Mouse (Mus musculus): ENCODE data around the gene Psmb10.
"Not testable (repeated sequence)": the region's sequence is repeated elsewhere in the genome, so short reads cannot be mapped to it uniquely, and the experiment has no call there.

Psmb10 gene

DNA sequence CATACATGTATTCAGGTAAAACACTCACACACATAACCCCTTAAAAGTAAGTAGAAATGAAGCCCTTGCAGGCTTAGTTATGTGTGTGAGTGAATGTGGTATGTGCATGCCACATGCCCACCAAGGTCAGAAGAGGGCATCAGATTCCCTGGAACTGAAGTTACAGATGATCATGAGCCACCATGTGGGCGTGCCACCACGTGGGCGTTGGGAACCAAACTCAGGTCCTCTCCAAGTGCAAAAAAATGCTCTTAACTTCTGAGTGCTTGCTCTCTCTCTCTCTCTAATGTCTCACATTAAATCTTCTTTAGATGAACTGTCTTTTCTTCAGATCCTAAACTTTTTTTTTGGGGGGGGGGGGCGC lies at the start of gene Psmb10:
Gene Psmb10 (minus strand): TSS at position 139 of the 364 bp plus-strand sequence.
- ATAC-seq (ENCODE audit: insufficient number of reproducible peaks, low FRiP score, low TSS enrichment), result no peak

DNA sequence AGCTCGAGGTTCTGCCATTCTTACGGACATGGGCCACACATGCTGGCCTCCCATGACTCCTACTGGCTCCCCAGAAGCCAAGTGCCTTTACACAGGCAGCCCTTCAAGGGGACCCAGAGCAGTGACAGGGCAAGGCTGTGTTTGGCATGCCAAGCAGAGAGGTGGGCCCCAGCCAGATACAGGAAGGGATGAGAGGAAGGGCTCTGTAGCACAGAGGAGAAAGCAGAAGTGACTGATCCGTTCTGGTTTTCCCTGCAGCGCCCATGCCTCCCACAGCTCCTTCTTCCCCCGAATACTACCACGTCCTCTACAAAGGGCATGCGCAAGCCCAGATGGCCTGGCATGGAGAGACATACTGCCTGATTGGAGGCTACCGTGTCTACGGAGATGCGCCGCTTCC lies 45.2 kb upstream of the Psmb10 start:
- not testable (repeated sequence) for ATAC-seq (ENCODE audit: insufficient number of reproducible peaks, low FRiP score, low TSS enrichment)

DNA sequence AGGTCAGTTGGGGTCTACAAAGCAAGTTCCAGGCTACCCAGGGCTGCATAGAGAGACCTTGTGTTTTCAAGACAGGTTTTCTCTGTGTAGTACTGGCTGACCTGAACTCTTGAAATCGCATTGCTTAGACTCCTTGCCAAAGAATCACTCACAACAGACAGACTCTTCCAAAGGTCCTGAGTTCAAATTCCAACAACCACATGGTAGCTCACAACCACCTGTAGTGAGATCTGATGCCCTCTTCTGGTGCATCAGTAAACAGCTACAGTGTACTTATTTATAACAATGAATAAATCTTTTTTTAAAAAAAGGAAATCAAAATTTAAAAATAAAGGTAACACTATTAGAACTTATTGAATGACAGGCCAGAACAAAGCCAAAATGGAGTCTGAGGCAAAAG lies 42.9 kb upstream of the Psmb10 start:
- ATAC-seq (ENCODE audit: insufficient number of reproducible peaks, low FRiP score, low TSS enrichment), result no peak

DNA sequence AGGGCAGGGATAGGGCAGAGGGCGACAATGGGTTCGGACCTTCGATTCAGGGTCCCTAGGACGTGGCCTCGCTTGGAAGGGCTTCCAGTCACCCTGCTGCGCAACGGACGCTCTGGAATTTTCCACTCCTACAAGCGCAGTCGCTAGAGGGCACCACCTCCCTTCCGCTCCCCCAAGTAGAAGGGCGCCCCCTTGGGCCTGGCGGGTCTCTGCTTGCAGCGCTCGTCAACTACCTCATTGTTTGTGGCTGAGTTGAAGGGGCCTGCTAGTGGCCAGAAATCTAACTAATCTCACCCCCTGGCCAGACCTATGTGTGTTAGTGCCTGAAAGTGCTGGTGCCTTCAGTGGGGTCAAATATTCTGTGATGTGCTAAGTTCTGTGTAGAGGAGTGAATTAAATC lies 41.1 kb upstream of the Psmb10 start, which contains the start of gene Dpep3:
Gene Dpep3 (minus strand): TSS at position 105 of the 400 bp plus-strand sequence.
- ATAC-seq (ENCODE audit: insufficient number of reproducible peaks, low FRiP score, low TSS enrichment), result no peak

DNA sequence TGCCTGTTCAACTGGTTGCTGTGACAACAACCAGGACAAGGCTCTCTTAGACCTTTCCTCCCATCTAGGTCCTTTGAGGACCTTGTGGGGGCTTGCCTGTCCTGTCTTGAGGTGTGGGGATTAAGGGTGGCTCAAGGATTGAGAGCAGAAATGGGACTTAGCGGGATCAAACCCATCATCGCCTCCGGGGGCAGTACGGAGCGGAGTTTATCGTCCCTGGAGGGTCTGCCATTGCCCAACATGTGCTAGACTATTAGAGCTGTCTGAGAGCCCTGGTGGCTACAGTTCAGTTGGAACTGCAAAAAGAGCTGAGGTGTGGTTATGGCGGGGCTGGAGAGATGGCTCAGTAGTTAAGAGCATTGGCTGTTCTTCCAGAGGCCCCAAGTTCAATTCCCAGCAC lies 37.1 kb upstream of the Psmb10 start:
- ATAC-seq (ENCODE audit: insufficient number of reproducible peaks, low FRiP score, low TSS enrichment), result no peak

DNA sequence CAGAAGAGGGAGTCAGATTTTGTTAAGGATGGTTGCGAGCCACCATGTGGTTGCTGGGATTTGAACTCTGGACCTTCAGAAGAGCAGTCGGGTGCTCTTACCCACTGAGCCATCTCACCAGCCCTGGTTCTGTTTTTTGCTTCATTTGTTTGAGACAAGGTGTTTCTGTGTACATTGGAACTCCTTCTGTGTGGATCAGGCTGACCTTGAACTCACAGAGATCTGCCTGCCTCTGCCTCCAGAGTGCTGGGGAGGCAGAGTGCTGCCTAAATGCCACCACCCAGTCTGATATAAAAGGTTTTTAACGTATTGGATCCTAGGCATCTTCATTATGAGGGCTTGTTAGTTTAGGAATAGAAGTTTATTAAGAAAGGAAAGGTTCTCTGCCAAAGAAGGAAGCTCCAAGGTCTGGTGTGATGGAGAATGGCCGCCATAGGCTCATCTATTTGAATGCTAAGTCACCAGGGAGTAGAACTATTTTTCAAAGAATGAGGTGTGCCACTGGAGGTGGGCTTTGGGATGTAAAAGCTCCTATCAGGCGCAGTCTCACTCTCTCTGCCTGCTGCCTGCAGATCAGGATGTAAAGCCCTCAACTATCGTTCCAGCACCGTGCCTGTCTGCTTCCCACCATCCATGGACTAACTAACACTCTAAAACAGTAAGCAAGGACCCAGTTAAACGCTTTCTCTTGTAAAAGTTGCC lies 32.9 kb upstream of the Psmb10 start:
- ATAC-seq (ENCODE audit: insufficient number of reproducible peaks, low FRiP score, low TSS enrichment), result no peak

DNA sequence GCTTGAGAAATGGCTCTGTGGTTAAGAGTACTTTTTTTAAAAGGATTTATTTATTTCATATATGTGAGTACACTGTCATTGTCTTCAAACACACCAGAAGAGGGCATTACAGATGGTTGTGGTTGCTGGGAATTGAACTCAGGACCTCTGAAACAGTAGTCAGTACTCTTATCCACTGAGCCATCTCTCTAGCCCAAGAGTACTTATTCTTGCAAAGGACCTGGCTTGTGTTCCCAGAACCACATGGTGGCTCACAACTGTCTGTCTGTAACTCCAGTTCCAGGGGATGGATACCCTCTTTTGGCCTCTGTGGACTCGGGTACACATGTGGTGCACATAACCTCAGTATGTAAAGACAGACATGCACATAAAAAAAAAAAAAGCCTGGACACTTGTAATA lies 31.1 kb upstream of the Psmb10 start:
- ATAC-seq (ENCODE audit: insufficient number of reproducible peaks, low FRiP score, low TSS enrichment), result no peak

DNA sequence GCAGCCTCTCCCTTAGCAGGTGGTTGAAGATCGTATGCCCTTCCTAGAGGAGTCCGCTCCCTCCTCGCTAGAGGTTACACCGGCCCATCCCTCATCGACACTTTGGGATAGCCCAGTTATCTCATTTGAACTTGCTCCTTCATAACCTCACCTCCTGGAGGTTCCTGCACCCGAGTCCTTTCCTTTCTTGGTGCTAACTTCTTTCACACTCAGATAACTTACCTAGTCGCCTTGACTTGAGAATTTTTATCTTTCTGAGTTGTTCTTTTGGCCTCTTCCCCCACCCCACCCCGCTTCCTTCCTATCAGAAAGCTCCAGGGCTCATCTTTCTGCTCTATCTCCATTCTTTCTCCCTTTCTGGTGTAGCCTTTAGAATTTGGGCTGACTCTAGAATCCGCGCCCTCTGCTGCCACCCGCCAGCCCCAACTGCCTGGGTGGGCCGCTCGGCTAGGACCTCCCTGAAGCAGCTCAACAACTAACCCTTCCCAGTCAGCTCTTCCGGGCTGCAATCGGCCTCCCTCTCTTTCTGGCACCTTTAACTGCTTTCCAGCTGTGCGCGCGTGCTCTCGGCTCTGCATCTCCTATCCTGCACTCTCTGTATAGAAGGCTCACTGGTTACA lies 28.6 kb upstream of the Psmb10 start:
- no peak for ATAC-seq (ENCODE audit: insufficient number of reproducible peaks, low FRiP score, low TSS enrichment)

DNA sequence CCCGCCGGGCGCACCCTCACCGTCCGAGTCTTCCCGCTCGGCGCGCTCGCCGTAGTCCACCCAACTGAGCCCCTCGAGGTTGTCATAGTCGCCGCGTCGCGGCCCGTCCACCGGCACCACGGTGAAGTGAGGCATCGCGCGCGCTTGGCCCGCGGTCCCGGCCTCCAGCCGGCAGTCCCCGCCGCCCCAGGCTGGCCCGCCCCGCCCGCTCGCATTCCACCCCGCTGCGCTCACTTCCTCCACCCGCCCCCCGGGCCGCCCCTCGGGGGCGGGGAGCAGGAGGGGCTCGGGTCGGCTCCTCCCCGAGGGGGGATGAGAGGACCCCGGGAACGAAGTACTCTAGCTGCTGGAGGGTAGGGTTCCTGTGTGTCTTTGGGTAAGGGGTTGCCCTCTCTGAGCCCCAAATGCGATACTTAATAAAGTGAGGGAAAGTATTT lies 27.7 kb upstream of the Psmb10 start, which contains the start of gene Slc12a4:
Gene Slc12a4 (minus strand): TSS at position 193 of the 437 bp plus-strand sequence.
- no peak for ATAC-seq (ENCODE audit: insufficient number of reproducible peaks, low FRiP score, low TSS enrichment)

DNA sequence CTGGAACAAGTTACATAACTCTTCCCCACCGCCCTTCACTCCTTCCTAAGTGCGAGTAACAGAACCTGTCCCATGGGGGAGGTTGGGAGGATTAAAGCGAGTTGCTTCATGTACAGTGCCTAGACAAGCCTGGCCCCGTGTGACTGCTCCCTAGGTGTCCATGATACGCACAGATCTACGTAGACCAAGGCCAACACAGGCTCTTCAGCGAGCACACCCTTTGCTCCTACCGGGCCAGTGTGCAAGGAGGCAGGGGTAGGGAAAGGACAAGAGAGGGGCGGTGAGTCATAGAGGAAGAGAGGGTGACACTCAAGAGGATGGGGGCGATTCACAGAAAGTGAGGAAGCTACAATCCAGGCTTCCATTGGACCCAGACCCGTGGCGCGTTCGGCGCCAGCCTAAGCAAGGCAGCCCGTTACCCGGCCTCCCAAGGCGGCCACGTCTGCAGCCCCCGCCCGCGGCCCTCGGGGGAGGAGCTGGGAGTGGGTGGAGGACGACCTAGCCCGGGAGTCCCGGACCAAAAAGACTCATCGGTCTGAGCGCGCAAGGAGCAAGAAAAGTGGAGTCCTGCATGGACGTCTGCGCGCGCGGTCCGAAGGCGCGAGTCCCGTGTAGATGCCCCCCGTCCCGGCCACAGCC lies 27.1 kb upstream of the Psmb10 start:
- no peak for ATAC-seq (ENCODE audit: insufficient number of reproducible peaks, low FRiP score, low TSS enrichment)

DNA sequence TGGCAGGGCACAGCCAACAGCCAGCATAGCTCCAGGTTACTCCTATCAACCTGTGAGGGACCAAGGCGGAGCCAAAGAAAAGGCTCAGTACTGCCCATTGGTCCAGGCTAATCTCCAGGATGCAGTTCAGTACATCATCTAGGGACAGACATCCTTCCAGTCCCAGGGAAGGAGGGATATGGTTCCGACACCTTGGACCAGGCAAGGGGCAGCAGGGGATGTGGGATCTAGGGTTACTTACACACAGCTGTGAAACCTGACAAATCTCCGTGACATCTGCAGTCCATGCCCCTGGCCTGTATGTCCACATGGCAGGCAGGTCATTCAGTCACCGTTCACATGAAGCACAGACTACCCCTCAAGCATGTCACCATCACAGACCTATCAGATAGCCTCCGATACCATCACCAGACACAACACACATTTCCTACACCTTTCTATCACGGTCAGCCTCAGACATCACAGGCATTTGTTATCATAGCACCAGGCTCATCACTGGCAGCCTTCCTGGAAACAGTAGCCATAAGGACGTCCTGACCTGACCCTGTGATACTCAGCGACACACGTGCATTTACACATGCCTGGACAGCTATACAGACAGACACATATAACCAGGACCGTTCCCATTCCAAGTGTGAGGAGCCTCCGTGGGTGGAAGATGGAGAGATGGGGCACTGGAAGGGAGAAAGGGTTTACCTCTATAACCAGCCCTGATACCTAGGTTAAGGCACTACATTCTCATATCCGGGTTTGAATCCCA lies 26.4 kb upstream of the Psmb10 start:
- ATAC-seq (ENCODE audit: insufficient number of reproducible peaks, low FRiP score, low TSS enrichment), result no peak

DNA sequence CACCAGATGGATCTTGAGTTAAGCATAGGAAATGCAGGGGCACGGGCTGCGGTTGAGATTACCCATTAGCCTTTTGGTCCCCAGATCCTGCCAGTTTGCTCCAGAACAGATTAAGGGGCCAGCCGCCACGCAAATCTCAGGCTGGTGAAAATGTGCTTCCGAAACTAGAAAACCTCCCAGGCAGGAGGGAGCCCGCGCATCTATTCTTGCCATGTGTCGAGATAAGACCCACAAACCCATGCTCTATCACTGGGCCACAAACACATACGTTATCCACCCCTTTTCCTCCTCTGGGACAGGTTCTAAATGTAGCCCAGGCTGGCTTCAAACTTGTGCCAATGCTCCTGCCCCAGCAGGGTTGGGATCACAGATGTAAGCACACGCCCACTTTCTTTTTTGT lies 23.3 kb upstream of the Psmb10 start:
- no peak for ATAC-seq (ENCODE audit: insufficient number of reproducible peaks, low FRiP score, low TSS enrichment)

DNA sequence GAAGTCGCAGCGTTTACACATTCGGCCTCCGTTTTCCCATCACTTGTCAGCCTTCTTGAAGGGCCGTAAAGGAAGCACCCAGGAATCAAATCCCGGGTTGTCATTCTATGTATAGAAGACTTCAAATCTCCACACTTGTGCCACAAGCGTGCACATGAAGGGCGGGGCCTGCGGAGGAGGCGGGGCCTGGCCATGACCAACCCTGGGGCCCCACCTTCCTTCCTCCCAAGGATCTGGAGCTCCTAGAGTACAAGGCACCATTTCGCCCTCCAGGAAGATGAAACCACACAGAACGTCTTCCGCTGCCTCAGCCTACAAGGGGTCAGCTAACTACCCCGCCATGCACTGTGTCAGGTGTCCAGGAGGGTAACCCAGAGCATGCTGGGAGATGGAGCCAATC lies 22.9 kb upstream of the Psmb10 start:
- ATAC-seq (ENCODE audit: insufficient number of reproducible peaks, low FRiP score, low TSS enrichment), result no peak

DNA sequence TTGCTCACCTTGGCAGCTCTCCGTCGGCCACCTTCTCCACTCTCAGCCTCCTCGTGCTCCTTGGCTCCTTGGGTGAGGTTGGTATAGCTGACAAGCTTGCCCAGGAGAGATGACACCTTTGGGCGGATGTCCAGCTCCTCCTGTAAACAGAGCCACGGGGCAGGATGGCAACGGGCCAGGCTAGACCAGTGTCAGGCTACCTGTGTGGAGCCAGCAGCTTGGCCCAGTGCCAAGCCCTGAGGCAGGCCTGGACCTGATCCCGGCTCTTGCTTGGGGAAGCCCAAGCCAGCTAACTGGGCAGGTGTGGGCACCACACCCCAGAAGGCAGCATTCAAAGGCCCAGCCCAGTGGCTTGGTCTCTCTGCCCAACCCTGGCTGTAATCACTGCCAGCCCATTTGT lies 21.1 kb upstream of the Psmb10 start:
- peak; percentile 67 for ATAC-seq (ENCODE audit: insufficient number of reproducible peaks, low FRiP score, low TSS enrichment)

DNA sequence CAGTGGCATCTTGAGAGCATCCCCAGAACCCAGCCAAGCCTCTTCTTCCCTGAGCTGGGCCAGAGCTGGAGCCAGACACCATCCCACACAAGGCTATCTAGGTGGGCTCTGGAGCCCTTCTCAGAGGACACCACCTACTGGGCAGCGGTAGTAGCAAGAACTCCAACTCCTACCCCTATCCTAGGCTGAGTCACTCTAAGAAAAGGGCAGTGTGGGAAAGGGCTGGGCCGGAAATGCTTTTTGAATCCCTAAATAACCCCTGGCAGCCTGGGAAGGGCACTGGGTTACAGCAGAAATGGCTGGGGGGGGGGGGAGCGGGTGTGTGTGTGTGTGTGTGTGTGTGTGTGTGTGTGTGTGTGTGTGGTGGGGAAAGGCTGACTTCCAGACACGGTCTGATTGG lies 19.6 kb upstream of the Psmb10 start:
- no peak for ATAC-seq (ENCODE audit: insufficient number of reproducible peaks, low FRiP score, low TSS enrichment)

DNA sequence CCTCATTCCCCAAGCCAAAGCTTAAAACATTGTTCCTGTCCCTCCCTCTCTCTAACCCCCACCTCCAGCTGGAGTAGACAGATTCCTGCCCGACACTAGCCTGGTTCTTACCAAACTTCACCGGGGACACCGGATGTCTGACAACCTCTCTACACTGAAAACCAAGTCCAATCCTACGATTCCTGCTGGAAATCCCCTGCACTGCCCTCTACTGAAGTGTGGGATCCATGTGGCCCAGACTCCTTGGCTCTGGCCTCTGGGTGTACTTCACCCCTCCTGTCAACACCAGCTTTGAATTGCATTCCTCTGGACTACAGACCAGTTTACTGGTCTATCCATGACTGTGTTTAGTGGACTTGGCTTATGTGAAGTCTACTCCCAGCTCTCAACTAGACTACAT lies 18.3 kb upstream of the Psmb10 start:
- ATAC-seq (ENCODE audit: insufficient number of reproducible peaks, low FRiP score, low TSS enrichment), result no peak

DNA sequence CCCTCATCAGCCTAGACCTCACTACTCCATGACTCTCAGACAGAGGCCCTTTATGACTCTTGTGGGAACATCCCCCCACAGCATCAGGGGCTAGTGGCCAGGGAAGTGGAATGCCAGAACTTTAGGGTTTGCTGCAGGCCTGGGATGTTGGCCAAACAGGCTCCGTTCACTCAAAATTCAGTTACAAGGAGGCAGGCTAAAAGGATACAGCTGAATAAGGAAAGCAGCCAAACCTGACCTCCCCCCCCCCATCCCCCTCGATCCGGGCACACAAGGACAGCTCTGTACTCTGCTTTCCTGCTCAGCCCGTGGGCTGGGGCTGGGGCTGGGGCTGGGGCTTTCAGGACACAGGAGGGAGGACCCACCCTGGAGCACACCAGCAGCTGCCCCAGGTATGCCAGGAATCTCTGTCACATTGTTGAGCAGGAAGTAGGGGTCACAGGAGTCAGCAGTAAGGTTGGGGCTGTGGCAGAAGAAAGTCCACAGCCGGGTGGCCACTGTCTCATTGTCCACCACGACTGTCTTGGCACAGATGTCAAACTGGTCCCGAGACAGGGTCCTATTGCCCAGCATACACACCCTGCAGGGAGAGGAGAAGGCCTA lies 12.9 kb upstream of the Psmb10 start:
- ATAC-seq (ENCODE audit: insufficient number of reproducible peaks, low FRiP score, low TSS enrichment), result no peak

DNA sequence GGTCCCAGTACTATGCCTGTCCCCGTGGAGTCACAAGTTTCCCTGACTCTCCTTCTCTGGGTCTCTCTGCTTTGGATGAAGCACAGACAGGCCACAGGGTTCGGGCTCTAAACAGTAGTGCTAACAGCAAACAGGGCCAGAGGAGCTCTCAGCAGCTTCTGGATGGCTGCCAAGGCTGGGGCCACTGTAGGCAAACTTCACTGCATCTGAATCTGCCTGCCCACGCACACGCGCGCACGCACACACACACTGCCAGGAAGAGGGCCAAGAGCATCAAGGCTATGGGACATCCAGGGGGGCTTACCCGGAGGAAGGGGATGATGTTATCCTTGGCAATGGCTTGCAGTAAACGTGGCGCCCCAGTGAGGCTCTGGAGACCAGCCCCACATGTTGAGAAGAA lies 11.1 kb upstream of the Psmb10 start:
- no peak for ATAC-seq (ENCODE audit: insufficient number of reproducible peaks, low FRiP score, low TSS enrichment)

DNA sequence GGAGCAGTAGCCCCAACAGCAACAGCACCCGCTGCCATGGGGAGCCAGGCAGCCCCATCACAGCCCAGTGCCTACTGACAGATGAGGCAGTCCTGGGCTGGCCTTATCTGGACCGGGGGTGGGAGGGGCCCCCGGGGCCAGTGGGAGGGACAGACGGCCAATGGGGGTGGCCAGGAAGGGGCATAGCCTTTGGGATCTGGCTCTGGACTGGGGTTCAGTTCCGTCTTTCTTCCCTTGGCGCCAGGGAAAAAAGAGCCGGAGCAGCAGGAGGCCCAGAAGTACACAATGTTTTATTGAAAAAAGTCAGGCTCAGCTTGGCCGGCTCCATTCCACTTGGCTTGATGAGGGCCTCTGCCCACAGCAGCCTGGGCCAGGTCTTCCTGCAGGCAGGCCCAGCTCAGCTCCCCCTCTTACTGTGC lies 5.1 kb upstream of the Psmb10 start, which contains the start of gene Lcat:
Gene Lcat (minus strand): TSS at position 62 of the 419 bp plus-strand sequence.
- ATAC-seq (ENCODE audit: insufficient number of reproducible peaks, low FRiP score, low TSS enrichment), result peak; percentile 50; the same call in 1 of the 2 replicates

DNA sequence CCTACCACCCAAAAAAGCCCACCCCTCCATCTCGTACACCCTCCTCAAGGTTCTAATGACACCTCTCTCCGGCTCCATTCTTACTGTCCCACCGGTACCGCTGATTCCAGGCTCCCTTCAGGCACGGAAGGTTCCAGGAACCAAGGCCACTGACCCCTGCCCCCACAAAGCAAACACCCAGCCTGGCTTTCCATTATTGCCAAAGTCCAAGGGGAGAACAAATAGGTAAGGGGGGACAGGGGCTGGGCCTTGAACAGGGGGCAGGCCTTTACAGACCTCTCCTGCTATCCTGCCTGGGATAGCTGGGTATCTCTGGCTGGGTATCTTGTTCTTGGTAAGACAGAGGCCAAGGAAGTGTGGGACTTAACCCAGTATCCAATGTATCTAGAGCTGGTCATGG lies 4.3 kb upstream of the Psmb10 start:
- ATAC-seq (ENCODE audit: insufficient number of reproducible peaks, low FRiP score, low TSS enrichment), result no peak

Data from cerebellum, adult (tissue).